Mouse (Mus musculus): ENCODE data around the gene Mindy1. TPM values are rescaled to one million over a fixed set of nuclear protein-coding genes. Genes with fewer than 3 reads are reported as not detected.
"Not testable (repeated sequence)": the region's sequence is repeated elsewhere in the genome, so short reads cannot be mapped to it uniquely, and the experiment has no call there.

Mindy1 gene
- polyA plus RNA-seq, 2 experiments from 2014 or later, result 22.1 to 25.3 TPM

DNA sequence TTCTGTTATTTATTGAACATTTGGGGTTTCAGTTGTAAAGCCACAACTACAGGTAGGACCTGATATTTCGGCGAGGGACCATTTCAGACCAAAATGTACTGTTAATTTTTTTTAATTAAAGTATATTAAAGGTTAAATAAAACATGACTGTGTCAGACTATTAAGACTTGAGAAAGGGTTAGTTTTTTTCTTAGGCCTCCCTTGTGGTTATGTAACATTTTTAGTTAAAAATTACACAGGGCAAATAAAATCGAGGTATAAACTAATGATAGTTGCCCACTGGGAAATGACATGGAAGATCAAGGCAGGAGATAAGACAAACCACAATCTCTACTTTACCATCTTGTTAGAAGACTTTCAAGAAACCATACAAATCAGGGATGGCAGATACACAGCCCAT is 42.3 kb downstream of the Mindy1 start:
- no peak for ATAC-seq

DNA sequence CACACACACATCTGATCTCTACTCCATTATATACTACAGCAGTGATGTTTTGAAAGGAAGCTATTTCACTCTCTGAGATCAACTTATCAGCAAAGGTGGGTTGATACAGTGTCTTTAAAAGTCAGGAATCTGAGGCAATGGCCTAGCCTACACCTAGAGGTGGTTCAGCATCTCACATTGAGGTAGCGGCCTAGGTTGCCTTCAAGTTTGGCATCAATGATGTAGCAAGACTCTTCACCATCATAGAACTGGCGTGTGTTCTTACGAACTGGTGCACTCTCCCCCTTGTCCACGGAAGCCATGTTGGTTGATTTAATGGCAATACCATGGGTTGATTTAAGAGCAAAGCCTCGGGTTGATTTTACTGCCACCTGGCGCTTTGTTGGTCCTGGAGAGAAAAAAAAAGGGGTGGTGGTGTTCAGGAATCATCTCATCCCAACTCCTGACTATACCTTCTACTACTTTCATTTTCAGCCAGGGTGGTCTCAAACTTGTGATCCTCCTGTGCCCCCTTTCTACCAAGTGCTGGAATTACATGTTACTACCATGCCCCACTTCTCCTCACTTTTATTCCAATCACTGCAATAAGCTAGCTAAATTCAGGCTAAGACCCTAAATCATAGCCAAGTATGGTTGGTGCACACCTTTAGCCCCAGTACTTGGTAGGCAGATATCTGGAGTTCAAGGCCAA is 43.5 kb downstream of the Mindy1 start:
- ATAC-seq, result no peak

DNA sequence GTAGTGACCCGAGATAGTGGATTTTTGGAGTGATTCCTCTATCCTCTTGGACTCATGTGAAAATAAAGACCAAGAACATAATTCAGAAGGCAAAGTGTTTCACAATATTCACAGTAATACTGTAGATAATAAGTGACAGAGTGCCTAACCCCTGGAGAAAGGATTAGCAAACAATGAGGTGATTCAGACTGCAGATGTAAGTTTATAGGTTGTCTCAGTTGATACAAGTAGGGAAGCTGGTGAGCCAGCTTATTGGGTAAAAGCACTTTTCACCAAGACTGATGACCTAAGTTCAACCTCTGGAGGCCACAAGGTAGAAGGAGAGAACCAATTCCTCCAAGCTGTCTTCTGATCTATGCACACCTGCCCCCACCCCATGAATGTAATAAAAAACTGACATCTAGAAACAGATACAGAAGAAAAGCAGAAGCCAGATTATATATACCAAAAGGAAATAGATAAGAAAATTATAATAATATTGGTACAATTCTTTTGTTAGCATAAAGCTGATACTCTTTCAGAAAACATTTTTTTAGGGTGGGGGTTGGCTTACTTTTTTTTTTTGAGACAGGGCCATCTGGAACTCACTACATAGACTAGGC is 47.8 kb downstream of the Mindy1 start:
- no peak for ATAC-seq

DNA sequence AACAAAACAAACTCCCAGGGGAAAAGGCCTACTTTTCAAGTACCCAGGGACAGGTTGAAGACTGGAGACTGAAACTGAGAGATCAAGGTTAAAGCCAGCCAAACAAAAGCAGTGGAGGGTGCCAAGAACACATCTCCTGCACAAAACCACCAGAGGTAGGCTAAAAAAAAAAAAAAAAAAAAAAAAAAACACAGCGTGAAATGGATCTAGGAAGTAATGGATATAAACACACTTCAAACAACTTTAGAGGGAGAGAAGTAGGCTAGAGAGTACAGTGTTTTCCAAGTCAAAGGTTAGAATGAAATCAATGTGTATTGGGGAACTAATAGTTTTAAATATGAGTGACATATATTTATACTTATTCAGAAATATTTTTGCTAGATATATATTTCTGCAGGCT is 50.4 kb downstream of the Mindy1 start:
- no peak for ATAC-seq

DNA sequence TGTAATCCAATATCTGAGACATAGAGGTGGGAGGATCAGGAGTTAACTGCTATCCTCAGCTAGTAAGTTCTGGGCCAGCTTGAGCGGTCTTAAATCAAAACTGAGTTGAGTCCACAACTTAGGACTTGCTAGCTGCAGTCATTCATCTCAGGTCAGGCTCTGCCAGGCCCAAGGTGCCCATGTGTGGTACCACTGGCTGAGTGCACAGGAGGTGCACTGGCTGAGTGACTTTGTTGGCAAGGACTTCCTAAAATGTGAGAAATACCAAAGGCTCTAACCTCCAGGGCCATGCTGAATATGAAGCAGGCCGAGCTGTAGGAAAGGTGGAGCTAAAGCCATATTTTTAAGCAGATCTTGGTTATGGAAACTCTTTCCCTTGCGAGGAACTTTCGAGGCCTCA is 56.2 kb downstream of the Mindy1 start:
- no peak for ATAC-seq

DNA sequence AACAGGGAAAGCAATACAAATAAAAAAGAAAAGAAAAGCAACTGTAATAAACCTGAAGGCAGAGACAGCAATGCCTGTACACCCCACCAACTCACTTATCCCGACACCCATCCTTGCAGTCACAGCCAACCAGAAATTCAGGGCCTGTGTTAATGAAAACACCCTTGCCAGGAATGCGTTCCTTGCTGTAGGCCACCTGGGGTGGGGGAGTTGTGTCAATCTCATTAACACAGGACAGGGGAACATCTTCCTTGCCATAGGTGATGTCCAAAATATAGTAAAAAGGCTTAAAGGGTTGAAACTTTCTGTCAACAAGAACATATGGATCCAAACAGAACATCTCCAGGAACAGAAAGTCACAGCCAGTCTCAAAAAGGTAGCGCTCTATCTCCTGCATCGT is 57.1 kb downstream of the Mindy1 start:
- no peak for ATAC-seq

DNA sequence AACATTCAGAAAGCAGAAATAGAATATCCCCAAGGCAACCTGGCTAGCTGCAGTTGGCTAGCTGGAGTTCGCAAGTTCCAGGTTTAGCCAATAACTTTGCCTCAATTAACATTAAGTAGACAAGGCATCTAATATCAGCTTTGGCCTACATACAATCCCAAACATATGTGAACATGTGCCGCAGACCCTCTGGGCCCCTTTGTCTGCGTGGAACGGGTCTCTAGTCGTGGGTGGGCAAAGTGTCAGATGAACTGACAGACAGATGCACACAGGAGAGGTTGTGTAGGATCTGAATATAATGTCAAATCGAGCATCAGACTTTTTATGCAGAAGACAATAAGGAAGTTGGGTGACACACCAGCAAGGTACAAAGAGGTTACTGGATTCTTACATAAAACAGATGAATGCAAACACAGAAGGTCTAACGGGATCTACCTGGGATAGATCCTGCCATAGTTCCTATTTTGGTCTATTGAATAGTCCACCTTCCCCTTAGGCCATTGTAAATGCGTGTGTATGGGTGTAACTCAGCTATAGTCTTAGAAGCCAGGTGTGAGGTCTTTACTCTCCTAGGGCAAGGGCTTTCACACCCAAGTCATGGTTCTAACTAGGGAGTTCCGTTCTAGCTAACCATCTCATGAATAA is 62.3 kb downstream of the Mindy1 start:
- not testable (repeated sequence) for ATAC-seq

Other genes starting within 250 kb of the Mindy1 start
- gene Psmd4, start 238.7 kb upstream of the Mindy1 start, polyA plus RNA-seq (2017; shearing (Covaris generic)), result 100 to 1,000 TPM; 171 to 277 TPM
- 10 to 100 TPM; 13.4 to 14.3 TPM for gene Pip5k1a, start 174.4 kb upstream of the Mindy1 start, polyA plus RNA-seq (2017; shearing (Covaris generic))
- 10 to 100 TPM; 64.3 to 69.5 TPM for gene Vps72, start 170.3 kb upstream of the Mindy1 start, polyA plus RNA-seq (2017; shearing (Covaris generic))
- 1 to 10 TPM; 2.5 TPM for gene Tmod4, start 156.9 kb upstream of the Mindy1 start, polyA plus RNA-seq (2017; shearing (Covaris generic))
- gene Scnm1, start 147.3 kb upstream of the Mindy1 start, polyA plus RNA-seq (2017; shearing (Covaris generic)), result 100 to 1,000 TPM; 110 TPM
- 10 to 100 TPM; 25.4 to 43.9 TPM for gene Lysmd1, start 147.3 kb upstream of the Mindy1 start, polyA plus RNA-seq (2017; shearing (Covaris generic))
- 100 to 1,000 TPM; 238 to 312 TPM for gene Tnfaip8l2, start 139.0 kb upstream of the Mindy1 start, polyA plus RNA-seq (2017; shearing (Covaris generic))
- under 1 TPM in 1 of 2 experiments, not detected in 1; 0.08 TPM for gene Sema6c, start 120.9 kb upstream of the Mindy1 start, polyA plus RNA-seq (2017; shearing (Covaris generic))
- gene Gabpb2, start 63.4 kb upstream of the Mindy1 start, polyA plus RNA-seq (2017; shearing (Covaris generic)), result 10 to 100 TPM; 31.0 to 37.1 TPM
- gene Cdc42se1, start 52.6 kb upstream of the Mindy1 start, polyA plus RNA-seq (2017; shearing (Covaris generic)), result 100 to 1,000 TPM; 218 to 256 TPM
- 10 to 100 TPM; 19.0 to 24.1 TPM for gene Mllt11, start 49.2 kb upstream of the Mindy1 start, polyA plus RNA-seq (2017; shearing (Covaris generic))
- gene Gm128, start 39.7 kb upstream of the Mindy1 start, polyA plus RNA-seq (2017; shearing (Covaris generic)), result 1 to 10 TPM in 1 of 2 experiments, under 1 TPM in 1; 0.65 to 1.1 TPM
- gene Bnipl, start 30.2 kb upstream of the Mindy1 start, polyA plus RNA-seq (2017; shearing (Covaris generic)), result not detected
- 10 to 100 TPM in 1 of 2 experiments, 1 to 10 TPM in 1; 6.3 to 10.1 TPM for gene Prune1, start 731 bp downstream of the Mindy1 start, polyA plus RNA-seq (2017; shearing (Covaris generic))
- 1 to 10 TPM in 1 of 2 experiments, under 1 TPM in 1; 0.42 to 1.1 TPM for gene Anxa9, start 25.8 kb downstream of the Mindy1 start, polyA plus RNA-seq (2017; shearing (Covaris generic))
- gene Cers2, start 33.4 kb downstream of the Mindy1 start, polyA plus RNA-seq (2017; shearing (Covaris generic)), result 100 to 1,000 TPM; 168 to 244 TPM
- gene Setdb1, start 75.9 kb downstream of the Mindy1 start, polyA plus RNA-seq (2017; shearing (Covaris generic)), result 10 to 100 TPM; 20.2 to 26.6 TPM
- gene 4930558C23Rik, start 121.5 kb downstream of the Mindy1 start, polyA plus RNA-seq (2017; shearing (Covaris generic)), result not detected
- gene Arnt, start 153.0 kb downstream of the Mindy1 start, polyA plus RNA-seq (2017; shearing (Covaris generic)), result 10 to 100 TPM; 38.3 to 49.0 TPM
- 1 to 10 TPM in 1 of 2 experiments, not detected in 1; 1.1 TPM for gene Ctsk, start 217.9 kb downstream of the Mindy1 start, polyA plus RNA-seq (2017; shearing (Covaris generic))
- gene Ctss, start 245.4 kb downstream of the Mindy1 start, polyA plus RNA-seq (2017; shearing (Covaris generic)), result 100 to 1,000 TPM; 433 to 466 TPM